Mouse (Mus musculus): ENCODE data around the gene Tmem215. TPM values are rescaled to one million over a fixed set of nuclear protein-coding genes. Genes with fewer than 3 reads are reported as not detected.

Gene Tmem215
- polyA plus RNA-seq (2012; rRNA removed): 0.13 and 0.34 TPM in 2 replicates

DNA sequence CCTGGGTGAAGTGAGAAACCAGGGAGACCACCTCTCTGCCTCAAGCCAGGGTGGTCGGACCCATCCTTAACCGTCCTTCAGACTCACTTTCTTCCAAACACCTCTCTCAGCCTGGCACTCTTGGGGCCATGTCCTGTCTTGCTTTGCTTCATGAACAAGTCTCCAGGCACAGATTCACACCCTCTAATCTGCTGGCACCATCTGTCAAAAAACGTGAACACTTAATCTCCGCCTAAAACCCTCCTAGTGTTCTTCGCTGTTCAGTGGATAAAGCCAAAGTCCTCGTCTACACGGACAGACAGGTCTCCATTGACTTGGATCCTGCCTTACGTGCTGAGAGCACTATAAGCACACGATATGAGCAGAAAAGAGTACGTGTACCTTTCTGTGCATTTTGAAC is at the start of gene Tmem215:
Tmem215 (plus strand) TSS at position 301 of the 400 bp plus-strand sequence.

Other genes with a start within 250 kb of the Tmem215 start
- 1.5 and 2.5 TPM in 2 replicates for gene Ddx58, start 232.4 kb upstream of the Tmem215 start, polyA plus RNA-seq (2012; rRNA removed)
- 9.3 and 9.8 TPM in 2 replicates for gene Smim27, start 202.6 kb upstream of the Tmem215 start, polyA plus RNA-seq (2012; rRNA removed)
- gene Topors, start 202.3 kb upstream of the Tmem215 start, polyA plus RNA-seq (2012; rRNA removed): 1.1 and 1.2 TPM in 2 replicates
- gene Ndufb6, start 192.8 kb upstream of the Tmem215 start, polyA plus RNA-seq (2012; rRNA removed): 33.0 and 37.4 TPM in 2 replicates
- gene Aptx, start 231.0 kb downstream of the Tmem215 start, polyA plus RNA-seq (2012; rRNA removed): 0.78 and 1.2 TPM in 2 replicates
- gene Dnaja1, start 250.0 kb downstream of the Tmem215 start, polyA plus RNA-seq (2012; rRNA removed): 0.32 and 0.71 TPM in 2 replicates

Data from stomach, adult 2 months (tissue).